Mouse (Mus musculus): ENCODE data around the gene Pcgf5. TPM values are rescaled to one million over a fixed set of nuclear protein-coding genes. Genes with fewer than 3 reads are reported as not detected.
A peak's percentile ranks its signal among the peaks of the same experiment; 100 is the strongest.

Gene Pcgf5
- polyA plus RNA-seq (2015; fragmentation: Nextera tagmentation; extraction: Ambion mirVana), result 22.6 and 26.9 TPM in 2 replicates

- H3K27me3 ChIP-seq, result peaks cover 67% of the 10 kb centered on the region
These were observed at the start of gene Pcgf5 for GRCm38 (mm10) chr19:36348161-36348800. Gene Pcgf5 (plus strand): TSS chr19:36348309.

GRCm38 (mm10) chr19:36305542-36305941 is 42.6 kb upstream of the Pcgf5 start:
- no peaks in the 10 kb centered on the region for H3K4me1 ChIP-seq (replicated peaks)
- no peak overlapping the region for H3K27ac ChIP-seq
- DNase-seq (no peak), ATAC-seq (ENCODE audit: low read depth) (no peak)
- no peaks in the 10 kb centered on the region for H3K9me3 ChIP-seq (replicated peaks)
- WGBS (ENCODE audit: insufficient replicate concordance), result 60% methylated on average over 5 of the region's 5 CpGs
- no peak overlapping the region for H3K4me2 ChIP-seq
- H3K27me3 ChIP-seq, result no peaks in the 10 kb centered on the region
- no peak overlapping the region for H3K9ac ChIP-seq
- no peaks in the 10 kb centered on the region for H3K36me3 ChIP-seq
- no peak overlapping the region for H3K4me3 ChIP-seq (replicated peaks)

More at GRCm38 (mm10) chr19:36348161-36348800, at the start of gene Pcgf5:
- DNase-seq (peak; percentile 28), ATAC-seq (ENCODE audit: low read depth) (peak; percentile 73)
- H3K4me2 ChIP-seq, result peak within 1 kb of the TSS; percentile 89
- peak within 1 kb of the TSS; percentile 62 for H3K9ac ChIP-seq
- under 1% methylated on average over 89 of the region's 92 CpGs for WGBS (ENCODE audit: insufficient replicate concordance)
- peak within 1 kb of the TSS; percentile 66 for H3K4me3 ChIP-seq (replicated peaks)
- peaks cover 8% of the 10 kb centered on the region; the same call in 1 of the 2 replicates for H3K4me1 ChIP-seq (replicated peaks)
- H3K36me3 ChIP-seq, result no peaks in the 10 kb centered on the region
- no peaks in the 10 kb centered on the region for H3K9me3 ChIP-seq (replicated peaks)
- no peak within 1 kb of the TSS for H3K27ac ChIP-seq

- no peak for DNase-seq
- no peak overlapping the region for H3K9ac ChIP-seq
- H3K9me3 ChIP-seq (replicated peaks), result no peaks in the 10 kb centered on the region
- H3K4me1 ChIP-seq (replicated peaks), result no peaks in the 10 kb centered on the region
- H3K4me2 ChIP-seq, result no peak overlapping the region
- no peaks in the 10 kb centered on the region for H3K27me3 ChIP-seq
- H3K27ac ChIP-seq, result no peak overlapping the region
- H3K36me3 ChIP-seq, result no peaks in the 10 kb centered on the region
- 40% methylated on average over 5 of the region's 5 CpGs for WGBS (ENCODE audit: insufficient replicate concordance)
- no peak overlapping the region for H3K4me3 ChIP-seq (replicated peaks)
- no peak for ATAC-seq (ENCODE audit: low read depth)
These were observed 34.1 kb upstream of the Pcgf5 start for GRCm38 (mm10) chr19:36314010-36314409.

GRCm38 (mm10) chr19:36319735-36320134 is 28.4 kb upstream of the Pcgf5 start:
- Histone ChIP-seq H3K4me2 (no peak overlapping the region), H3K9ac (no peak overlapping the region), H3K4me1 (replicated peaks) (peaks cover 20% of the 10 kb centered on the region), H3K27ac (no peak overlapping the region), H3K27me3 (no peaks in the 10 kb centered on the region), H3K9me3 (replicated peaks) (no peaks in the 10 kb centered on the region), H3K36me3 (no peaks in the 10 kb centered on the region), H3K4me3 (replicated peaks) (no peak overlapping the region)
- WGBS (ENCODE audit: insufficient replicate concordance), result 44% methylated on average over 4 of the region's 4 CpGs
- DNase-seq (peak; percentile 33), ATAC-seq (ENCODE audit: low read depth) (peak; percentile 95)

GRCm38 (mm10) chr19:36321066-36321465 is 27.0 kb upstream of the Pcgf5 start:
- Histone ChIP-seq H3K4me3 (replicated peaks) (no peak overlapping the region), H3K27ac (no peak overlapping the region), H3K27me3 (no peaks in the 10 kb centered on the region), H3K36me3 (no peaks in the 10 kb centered on the region), H3K4me1 (replicated peaks) (peaks cover 20% of the 10 kb centered on the region), H3K4me2 (no peak overlapping the region), H3K9ac (no peak overlapping the region), H3K9me3 (replicated peaks) (no peaks in the 10 kb centered on the region)
- WGBS (ENCODE audit: insufficient replicate concordance), result 72% methylated on average over 3 of the region's 3 CpGs
- DNase-seq, result no peak
- no peak for ATAC-seq (ENCODE audit: low read depth)

- no peak for DNase-seq
- WGBS (ENCODE audit: insufficient replicate concordance), result 51% methylated on average over 2 of the region's 2 CpGs
- no peak overlapping the region for H3K4me3 ChIP-seq (replicated peaks)
These were observed 24.8 kb upstream of the Pcgf5 start for GRCm38 (mm10) chr19:36323326-36323725.

GRCm38 (mm10) chr19:36328678-36329077 is 19.4 kb upstream of the Pcgf5 start:
- 12% methylated on average over 5 of the region's 5 CpGs for WGBS (ENCODE audit: insufficient replicate concordance)
- Histone ChIP-seq H3K9ac (no peak overlapping the region), H3K36me3 (no peaks in the 10 kb centered on the region), H3K4me2 (no peak overlapping the region), H3K9me3 (replicated peaks) (no peaks in the 10 kb centered on the region), H3K27ac (no peak overlapping the region), H3K4me1 (replicated peaks) (peaks cover 8% of the 10 kb centered on the region), H3K4me3 (replicated peaks) (no peak overlapping the region), H3K27me3 (no peaks in the 10 kb centered on the region)
- DNase-seq (no peak), ATAC-seq (ENCODE audit: low read depth) (peak; percentile 53)

More at GRCm38 (mm10) chr19:36323326-36323725, 24.8 kb upstream of the Pcgf5 start:
- ATAC-seq (ENCODE audit: low read depth), result no peak
- Histone ChIP-seq H3K27ac (no peak overlapping the region), H3K9me3 (replicated peaks) (no peaks in the 10 kb centered on the region), H3K36me3 (no peaks in the 10 kb centered on the region), H3K4me2 (no peak overlapping the region), H3K4me1 (replicated peaks) (peaks cover 20% of the 10 kb centered on the region), H3K27me3 (no peaks in the 10 kb centered on the region), H3K9ac (no peak overlapping the region)

- 12% methylated on average over 6 of the region's 6 CpGs for WGBS (ENCODE audit: insufficient replicate concordance)
- Histone ChIP-seq H3K9me3 (replicated peaks) (no peaks in the 10 kb centered on the region), H3K9ac (no peak overlapping the region), H3K4me3 (replicated peaks) (peak overlapping the region; percentile 66), H3K27me3 (peaks cover 67% of the 10 kb centered on the region), H3K36me3 (no peaks in the 10 kb centered on the region), H3K27ac (no peak overlapping the region), H3K4me2 (peak overlapping the region; percentile 89), H3K4me1 (replicated peaks) (peaks cover 8% of the 10 kb centered on the region; the same call in 1 of the 2 replicates)
- no peak for DNase-seq
- no peak for ATAC-seq (ENCODE audit: low read depth)
These were observed 733 bp upstream of the Pcgf5 start for GRCm38 (mm10) chr19:36347376-36347775.

- peak overlapping the region; percentile 62; the same call in 1 of the 2 replicates for H3K9ac ChIP-seq
- H3K4me1 ChIP-seq (replicated peaks), result peaks cover 8% of the 10 kb centered on the region; the same call in 1 of the 2 replicates
- peaks cover 67% of the 10 kb centered on the region for H3K27me3 ChIP-seq
- under 1% methylated on average over 11 of the region's 11 CpGs for WGBS (ENCODE audit: insufficient replicate concordance)
- no peak for ATAC-seq (ENCODE audit: low read depth)
- H3K36me3 ChIP-seq, result no peaks in the 10 kb centered on the region
- peak overlapping the region; percentile 66 for H3K4me3 ChIP-seq (replicated peaks)
- H3K27ac ChIP-seq, result no peak overlapping the region
- no peaks in the 10 kb centered on the region for H3K9me3 ChIP-seq (replicated peaks)
- H3K4me2 ChIP-seq, result peak overlapping the region; percentile 89
- no peak for DNase-seq
These were observed 313 bp upstream of the Pcgf5 start for GRCm38 (mm10) chr19:36347831-36348160.

- H3K9ac ChIP-seq, result peak overlapping the region; percentile 62
- H3K9me3 ChIP-seq (replicated peaks), result no peaks in the 10 kb centered on the region
- H3K4me3 ChIP-seq (replicated peaks), result peak overlapping the region; percentile 66
- WGBS (ENCODE audit: insufficient replicate concordance), result under 1% methylated on average over 80 of the region's 85 CpGs
- DNase-seq (no peak), ATAC-seq (ENCODE audit: low read depth) (peak; percentile 41; the same call in 1 of the 2 replicates)
- H3K4me1 ChIP-seq (replicated peaks), result peaks cover 8% of the 10 kb centered on the region; the same call in 1 of the 2 replicates
- H3K36me3 ChIP-seq, result no peaks in the 10 kb centered on the region
- H3K27ac ChIP-seq, result no peak overlapping the region
- peaks cover 67% of the 10 kb centered on the region for H3K27me3 ChIP-seq
- H3K4me2 ChIP-seq, result peak overlapping the region; percentile 89
These were observed 835 bp downstream of the Pcgf5 start for GRCm38 (mm10) chr19:36348801-36349486.

- Histone ChIP-seq H3K4me1 (replicated peaks) (peaks cover 8% of the 10 kb centered on the region; the same call in 1 of the 2 replicates), H3K27ac (no peak overlapping the region), H3K9me3 (replicated peaks) (no peaks in the 10 kb centered on the region), H3K4me3 (replicated peaks) (peak overlapping the region; percentile 66), H3K9ac (peak overlapping the region; percentile 62), H3K27me3 (peaks cover 67% of the 10 kb centered on the region), H3K4me2 (peak overlapping the region; percentile 89), H3K36me3 (no peaks in the 10 kb centered on the region)
- ATAC-seq (ENCODE audit: low read depth) (no peak), DNase-seq (no peak)
- 6% methylated on average over 15 of the region's 15 CpGs for WGBS (ENCODE audit: insufficient replicate concordance)
These were observed 1.4 kb downstream of the Pcgf5 start for GRCm38 (mm10) chr19:36349487-36349955.

Data from liver, embryonic 13.5 days (tissue).